Mouse (Mus musculus): ENCODE results near the gene Gm9508.
"Not testable (repeated sequence)": the region's sequence is repeated elsewhere in the genome, so short reads cannot be mapped to it uniquely, and the experiment has no call there.

Gene Gm9508

GRCm38 (mm10) chr10:77697133-77697532 is at the start of gene Gm9508:
TSS of gene Gm9508 (minus strand) at chr10:77697233.
- DNase-seq (ENCODE audit: low read depth, low spot score), result no peak

GRCm38 (mm10) chr10:77741924-77742688 is 45.1 kb upstream of the Gm9508 start, which contains the start of gene Gm18596:
TSS of gene Gm18596 (minus strand) at chr10:77742638.
- not testable (repeated sequence) for DNase-seq (ENCODE audit: low read depth, low spot score)

GRCm38 (mm10) chr10:77738929-77739328 is 41.9 kb upstream of the Gm9508 start:
- no peak for DNase-seq (ENCODE audit: low read depth, low spot score)

- DNase-seq (ENCODE audit: low read depth, low spot score), result no peak
These were observed 38.9 kb upstream of the Gm9508 start for GRCm38 (mm10) chr10:77735928-77736327.

- DNase-seq (ENCODE audit: low read depth, low spot score), result no peak
These were observed 32.2 kb upstream of the Gm9508 start for GRCm38 (mm10) chr10:77729241-77729640.

GRCm38 (mm10) chr10:77728280-77728679 is 31.2 kb upstream of the Gm9508 start:
- DNase-seq (ENCODE audit: low read depth, low spot score), result no peak

GRCm38 (mm10) chr10:77726186-77726585 is 29.2 kb upstream of the Gm9508 start, which contains the start of gene Gm10100:
TSS of gene Gm10100 (plus strand) at chr10:77726486.
- DNase-seq (ENCODE audit: low read depth, low spot score), result no peak

GRCm38 (mm10) chr10:77724855-77725254 is 27.8 kb upstream of the Gm9508 start:
- DNase-seq (ENCODE audit: low read depth, low spot score), result no peak

- DNase-seq (ENCODE audit: low read depth, low spot score), result not testable (repeated sequence)
These were observed 23.3 kb upstream of the Gm9508 start, which contains the start of gene Krtap12-1 for GRCm38 (mm10) chr10:77720299-77720698. TSS of gene Krtap12-1 (plus strand) at chr10:77720599.

GRCm38 (mm10) chr10:77715507-77715906 is 18.5 kb upstream of the Gm9508 start, which contains the start of gene Gm10142:
TSS of gene Gm10142 (plus strand) at chr10:77715807.
- DNase-seq (ENCODE audit: low read depth, low spot score), result no peak

- DNase-seq (ENCODE audit: low read depth, low spot score), result no peak
These were observed 16.7 kb upstream of the Gm9508 start for GRCm38 (mm10) chr10:77713734-77714133.

GRCm38 (mm10) chr10:77711157-77711556 is 14.1 kb upstream of the Gm9508 start, which contains the start of gene Gm10024:
TSS of gene Gm10024 (plus strand) at chr10:77711457.
- DNase-seq (ENCODE audit: low read depth, low spot score), result not testable (repeated sequence)

GRCm38 (mm10) chr10:77709831-77710230 is 12.8 kb upstream of the Gm9508 start:
- no peak for DNase-seq (ENCODE audit: low read depth, low spot score)

GRCm38 (mm10) chr10:77706326-77706725 is 9.3 kb upstream of the Gm9508 start, which contains the start of gene Gm10272:
TSS of gene Gm10272 (plus strand) at chr10:77706626.
- no peak for DNase-seq (ENCODE audit: low read depth, low spot score)

GRCm38 (mm10) chr10:77690356-77690807 is 6.7 kb downstream of the Gm9508 start, which contains the start of gene Gm19402:
TSS of gene Gm19402 (minus strand) at chr10:77690757.
- DNase-seq (ENCODE audit: low read depth, low spot score), result not testable (repeated sequence)

GRCm38 (mm10) chr10:77687021-77687420 is 10.0 kb downstream of the Gm9508 start:
- no peak for DNase-seq (ENCODE audit: low read depth, low spot score)

- DNase-seq (ENCODE audit: low read depth, low spot score), result no peak
These were observed 11.0 kb downstream of the Gm9508 start, which contains the start of gene Tspear for GRCm38 (mm10) chr10:77685895-77686664. TSS of gene Tspear (plus strand) at chr10:77686569.

GRCm38 (mm10) chr10:77684181-77684580 is 12.9 kb downstream of the Gm9508 start:
- DNase-seq (ENCODE audit: low read depth, low spot score), result no peak

- DNase-seq (ENCODE audit: low read depth, low spot score), result peak; percentile 11
These were observed 14.0 kb downstream of the Gm9508 start for GRCm38 (mm10) chr10:77682994-77683393.

GRCm38 (mm10) chr10:77677562-77677961 is 19.5 kb downstream of the Gm9508 start:
- DNase-seq (ENCODE audit: low read depth, low spot score), result no peak

GRCm38 (mm10) chr10:77673765-77674164 is 23.3 kb downstream of the Gm9508 start:
- DNase-seq (ENCODE audit: low read depth, low spot score), result no peak

GRCm38 (mm10) chr10:77671519-77671918 is 25.5 kb downstream of the Gm9508 start:
- DNase-seq (ENCODE audit: low read depth, low spot score), result no peak
